Mouse (Mus musculus) testis, postnatal 14 days (tissue): ENCODE results near the gene Gpsm3.

Experiments
- DNase-seq: peaks from one replicate; pipeline ENCODE4 v3.0.0; 2021; ENCODE audit warnings: low spot score

Gene Gpsm3

GRCm38 (mm10) chr17:34629796-34630603 lies 40.4 kb downstream of the Gpsm3 start:
- no peak for DNase-seq

DNA sequence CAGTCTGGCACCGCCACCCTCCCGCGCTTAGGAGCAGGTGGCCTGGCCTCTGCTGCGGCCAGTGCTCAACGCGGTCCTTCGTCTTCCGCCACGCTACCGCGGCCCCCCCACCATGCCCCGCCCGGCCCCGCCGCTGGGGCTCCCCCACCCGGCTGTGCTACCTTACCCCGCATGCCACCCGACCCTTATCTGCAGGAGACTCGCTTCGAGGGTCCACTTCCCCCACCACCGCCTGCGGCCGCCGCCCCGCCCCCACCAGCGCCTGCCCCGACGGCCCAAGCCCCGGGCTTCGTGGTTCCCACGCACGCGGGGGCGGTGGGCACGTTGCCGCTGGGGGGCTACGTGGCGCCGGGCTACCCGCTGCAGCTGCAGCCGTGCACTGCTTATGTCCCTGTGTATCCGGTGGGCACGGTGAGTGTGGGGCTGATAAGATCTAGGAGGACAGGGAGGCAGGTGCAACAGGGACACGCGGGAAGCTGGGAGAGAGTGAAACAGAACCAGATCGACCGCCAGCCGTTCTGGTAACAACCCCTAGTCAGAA lies 41.2 kb downstream of the Gpsm3 start:
- no peak for DNase-seq

- DNase-seq, result no peak
Observed at GRCm38 (mm10) chr17:34631647-34632046, 42.0 kb downstream of the Gpsm3 start.

- peak; percentile 86 for DNase-seq
Observed at GRCm38 (mm10) chr17:34632261-34632691, 42.7 kb downstream of the Gpsm3 start.

DNA sequence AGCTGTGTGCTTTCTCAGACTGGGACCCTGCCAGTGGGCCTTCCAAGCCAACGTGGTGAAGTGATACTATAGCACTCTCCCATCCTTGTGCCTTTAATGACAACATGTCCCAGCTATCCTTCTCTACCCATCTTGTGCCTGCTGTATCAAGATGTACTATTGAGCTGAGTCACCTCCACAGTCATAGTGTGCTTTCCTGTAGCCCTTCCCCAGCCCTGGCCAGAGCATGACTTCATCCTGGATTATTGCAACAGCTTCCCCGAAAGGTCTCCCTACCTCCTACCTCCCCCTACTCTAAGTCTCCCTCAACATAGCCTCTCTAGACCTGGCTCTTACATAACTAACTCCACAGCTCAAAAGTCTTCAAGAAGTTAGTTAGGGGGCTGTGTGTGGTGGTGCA lies 46.1 kb downstream of the Gpsm3 start:
- DNase-seq, result no peak

GRCm38 (mm10) chr17:34637459-34637858 lies 47.9 kb downstream of the Gpsm3 start:
- DNase-seq, result no peak

GRCm38 (mm10) chr17:34639461-34640255 lies 50.1 kb downstream of the Gpsm3 start:
- no peak for DNase-seq

DNA sequence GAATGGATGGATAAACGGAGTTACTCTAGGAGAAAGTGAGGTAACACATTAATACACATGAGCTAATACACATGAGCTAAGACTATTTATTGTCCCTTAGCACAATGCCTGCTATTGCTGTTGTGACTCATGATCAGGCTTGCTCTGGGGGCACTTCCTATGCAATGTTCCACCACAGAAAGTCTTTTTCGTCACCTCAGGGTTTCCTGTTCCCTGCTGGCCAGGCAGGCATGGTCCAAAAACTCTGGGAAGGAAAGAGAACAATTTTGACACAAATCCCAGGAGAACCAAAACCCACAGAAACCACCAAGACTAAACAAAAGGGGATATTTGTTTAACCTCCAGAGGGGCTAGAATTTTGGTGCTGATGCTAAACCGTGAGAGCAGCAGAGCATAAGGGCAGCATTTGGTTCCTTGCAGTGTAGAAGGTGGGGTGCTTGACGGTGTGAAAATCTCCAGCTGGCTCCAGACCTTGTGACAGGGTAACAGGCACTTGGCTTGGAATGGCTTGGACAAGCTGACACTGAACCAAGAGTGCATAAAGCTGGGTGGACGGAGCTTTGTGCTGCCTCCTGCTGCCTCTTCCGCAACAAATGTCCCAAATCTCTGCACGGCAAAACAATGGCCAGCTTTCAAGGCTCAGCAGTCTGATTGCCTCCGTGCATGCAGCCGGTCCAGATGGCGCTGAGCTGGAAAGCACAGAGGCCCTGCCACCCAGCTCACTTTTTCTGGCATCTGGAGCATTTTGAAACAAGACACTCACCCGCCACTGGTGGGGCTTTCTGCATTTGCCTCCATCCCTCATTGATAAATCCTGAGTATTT lies 51.4 kb downstream of the Gpsm3 start:
- no peak for DNase-seq
